Mouse (Mus musculus): Measurements from ENCODE around the gene Shc3.

Gene Shc3

DNA sequence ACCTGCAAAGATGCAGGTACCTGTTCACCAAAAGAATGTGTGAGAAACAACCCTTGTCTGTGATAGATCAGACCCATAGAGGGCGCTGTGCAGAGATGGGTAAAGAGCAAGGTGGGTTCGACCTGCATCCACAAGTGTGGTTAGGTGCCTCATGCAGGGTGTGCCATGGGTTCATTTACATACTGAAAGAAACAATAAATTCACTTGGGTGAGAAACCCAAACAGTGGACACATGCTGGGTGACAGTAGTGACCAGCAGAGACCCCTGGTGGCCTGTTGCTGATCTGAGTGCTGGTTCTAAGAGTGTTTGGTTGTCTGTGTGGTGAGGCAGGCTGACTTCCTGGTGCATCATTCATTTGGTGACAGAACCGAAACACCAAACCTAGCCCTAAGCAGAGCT is 155.8 kb downstream of the Shc3 start:
- DNase-seq: peak; percentile 41

DNA sequence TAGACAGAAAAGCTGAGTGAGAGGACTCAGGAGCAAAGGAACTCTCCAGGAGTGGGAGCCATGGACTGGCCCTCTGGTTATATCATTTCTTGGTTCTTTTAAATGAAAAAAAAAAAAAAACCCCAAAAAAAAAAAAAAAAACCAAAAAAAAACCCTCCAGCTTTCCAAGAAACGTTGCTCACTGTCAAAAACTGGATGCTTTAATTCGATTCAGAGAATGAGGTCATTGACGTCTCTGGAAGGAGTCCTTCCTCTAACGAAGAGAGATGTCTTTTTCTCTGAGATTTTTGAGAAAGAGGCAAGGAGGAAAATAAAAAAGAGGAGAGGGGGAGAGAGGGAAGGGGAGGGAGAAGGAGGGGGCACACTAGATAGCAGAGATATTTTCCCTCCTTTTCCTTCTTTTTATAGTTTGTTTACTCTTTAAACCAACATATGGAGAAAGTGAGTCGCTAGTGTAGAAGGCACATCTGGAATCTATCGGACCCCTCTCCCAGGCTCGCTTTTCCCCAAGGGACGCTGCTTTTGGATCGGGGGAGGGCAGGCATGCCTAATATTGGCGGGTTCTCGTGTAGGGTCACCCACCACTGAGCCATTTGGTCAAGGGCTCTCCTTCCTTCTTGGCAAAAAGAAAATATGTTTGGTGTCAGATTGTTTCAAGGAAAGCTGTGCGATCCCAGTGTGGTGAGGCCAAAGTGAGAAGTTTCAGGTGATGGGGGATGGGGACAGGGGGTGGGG is 157.4 kb downstream of the Shc3 start:
- DNase-seq: no peak

DNA sequence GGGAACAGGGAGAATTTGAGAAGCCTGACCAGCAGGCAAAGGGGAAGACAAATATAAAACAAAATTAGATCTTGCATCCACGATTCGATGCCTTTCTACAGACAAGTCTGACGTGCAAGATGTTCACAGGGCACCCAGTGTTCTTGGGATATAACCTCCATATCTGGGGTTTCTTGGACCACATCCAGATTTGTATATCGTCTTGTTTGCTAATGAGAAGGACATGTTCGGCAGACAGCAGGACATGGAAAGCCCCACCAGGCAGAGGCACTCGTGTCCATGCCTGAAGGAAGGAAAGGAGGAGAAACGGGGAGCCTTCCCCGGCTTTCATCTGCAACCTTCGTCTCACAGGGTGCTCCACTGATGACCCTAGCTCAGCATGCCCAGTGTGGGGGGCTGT is 158.0 kb downstream of the Shc3 start:
- DNase-seq: no peak

DNA sequence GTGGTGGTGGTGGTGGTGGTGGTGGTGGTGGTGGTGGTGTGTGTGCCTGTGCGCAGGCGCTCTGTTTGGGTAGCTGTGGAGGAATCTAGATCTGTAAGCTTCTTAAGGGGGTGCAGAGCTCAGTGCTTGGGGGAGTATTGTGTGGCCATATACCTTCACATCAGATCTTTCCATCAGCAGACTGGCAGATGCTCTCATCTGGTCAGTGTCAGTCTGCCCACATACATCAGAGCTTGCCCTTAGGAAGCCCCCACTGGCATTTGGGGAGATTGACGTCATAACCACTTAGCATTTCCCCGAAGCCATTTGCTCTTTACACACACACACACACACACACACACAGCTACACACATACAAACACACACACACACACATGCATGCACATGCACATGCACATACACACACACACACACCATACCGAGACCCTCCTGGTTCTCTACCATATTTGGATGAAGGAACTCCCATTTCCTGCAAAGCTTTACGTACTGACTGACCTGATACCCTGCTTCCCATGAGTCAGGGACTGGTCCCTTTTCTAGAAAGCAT is 159.2 kb downstream of the Shc3 start:
- no peak for DNase-seq

DNA sequence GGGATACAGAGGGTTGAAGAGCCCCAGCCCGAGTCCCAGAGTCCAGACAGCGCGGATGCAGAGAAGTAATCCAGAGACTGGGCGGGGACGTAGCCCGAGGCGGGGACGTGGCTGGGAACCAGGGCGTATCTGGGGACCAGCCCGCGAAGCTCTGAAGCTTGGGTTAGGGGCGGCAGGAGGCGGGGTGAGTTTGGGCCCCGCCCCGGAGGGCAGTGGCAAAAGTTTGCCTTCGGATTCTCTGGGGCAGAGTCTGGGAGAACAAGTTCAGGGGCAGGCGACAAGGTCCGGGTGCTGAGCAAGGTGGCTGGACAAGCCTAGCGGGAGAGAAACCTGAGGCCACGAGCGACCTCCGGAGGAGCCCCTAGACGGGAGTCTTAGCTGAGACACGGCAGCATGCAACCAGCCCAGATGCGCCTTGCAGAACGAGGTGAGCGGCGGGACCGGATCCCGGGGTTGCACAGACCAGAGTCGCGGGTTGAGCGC is 160.7 kb downstream of the Shc3 start, which contains the start of gene S1pr3:
S1pr3 (plus strand) TSS at position 121 of the 483 bp plus-strand sequence.
- peak; percentile 78 for DNase-seq

DNA sequence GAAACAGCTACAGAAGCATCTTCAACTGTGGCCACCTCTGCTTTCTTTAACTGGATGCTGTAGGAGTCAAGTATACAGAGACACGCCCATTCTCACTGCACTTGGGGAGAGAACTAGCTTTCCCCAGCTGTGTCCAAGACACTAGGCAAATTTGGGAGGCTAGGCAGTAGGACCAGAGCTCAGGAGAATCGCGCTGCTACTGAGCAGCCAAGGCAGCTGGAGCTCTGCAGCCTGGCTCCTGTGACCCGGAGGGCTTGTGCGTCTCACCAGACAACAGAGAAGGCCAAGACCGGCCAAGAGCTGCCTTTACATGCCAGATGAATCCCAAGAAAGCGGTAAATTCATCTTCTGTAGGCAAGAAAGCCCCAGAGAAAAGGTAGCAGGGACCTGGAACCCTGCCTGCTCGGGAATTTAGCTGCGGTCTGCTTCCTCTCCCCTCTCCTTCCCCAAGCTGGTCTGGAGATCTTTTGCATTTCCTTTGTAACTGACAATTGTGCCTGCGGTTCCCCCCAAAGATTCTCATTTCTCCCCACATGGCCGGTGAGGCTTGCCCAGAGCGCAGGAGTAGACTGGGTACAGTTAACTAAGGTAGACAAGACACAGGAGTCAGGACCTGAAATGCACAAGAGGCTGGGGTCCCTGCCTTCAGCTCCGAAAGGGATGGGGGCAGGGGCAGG is 161.5 kb downstream of the Shc3 start:
- DNase-seq: no peak

DNA sequence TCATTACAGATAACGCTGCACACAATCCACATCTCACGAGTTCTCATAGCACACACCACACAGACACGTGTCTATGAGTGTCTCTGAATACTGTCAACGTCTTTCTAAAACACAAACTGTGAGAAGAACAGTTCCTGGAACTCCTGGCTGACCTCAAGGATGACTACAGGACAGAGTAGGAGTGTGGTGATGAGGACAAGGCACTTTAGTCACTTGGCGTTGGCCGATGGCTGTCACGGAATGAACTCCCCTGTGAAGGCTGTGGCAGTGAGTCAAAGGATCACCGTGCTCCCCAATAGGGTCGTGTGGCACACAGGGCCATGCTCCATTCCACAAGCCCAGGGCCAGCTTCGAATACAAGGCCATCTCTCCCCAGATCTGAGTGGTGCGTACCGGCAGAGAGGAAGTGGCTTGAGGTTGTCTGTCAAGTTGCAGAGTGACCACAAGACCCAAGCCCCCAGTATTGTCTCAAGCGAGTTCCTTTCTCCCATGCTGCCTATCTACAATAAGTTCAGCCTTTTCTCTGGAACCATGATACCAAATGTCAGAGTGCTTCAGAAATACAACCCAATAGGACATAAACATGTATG is 163.4 kb downstream of the Shc3 start:
- no peak for DNase-seq

DNA sequence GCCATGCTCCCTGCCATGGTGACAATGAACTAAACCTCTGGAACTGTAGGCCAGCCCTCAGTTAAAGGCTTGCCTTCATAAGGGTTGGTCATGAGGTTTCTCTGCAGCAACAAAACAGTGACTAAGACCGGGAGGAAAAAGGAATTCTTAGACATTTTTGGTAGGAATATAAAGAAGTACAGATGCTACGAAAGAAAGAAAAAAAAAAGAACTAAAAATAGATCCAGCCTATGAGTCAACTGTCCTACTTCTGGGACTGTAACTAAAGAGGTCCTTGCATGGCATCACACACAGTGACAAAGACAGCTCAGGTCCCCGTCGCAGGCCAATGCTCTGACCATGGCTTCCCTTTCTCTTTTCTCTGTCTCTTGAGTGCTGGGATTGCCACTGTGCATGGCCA is 164.7 kb downstream of the Shc3 start:
- no peak for DNase-seq

DNA sequence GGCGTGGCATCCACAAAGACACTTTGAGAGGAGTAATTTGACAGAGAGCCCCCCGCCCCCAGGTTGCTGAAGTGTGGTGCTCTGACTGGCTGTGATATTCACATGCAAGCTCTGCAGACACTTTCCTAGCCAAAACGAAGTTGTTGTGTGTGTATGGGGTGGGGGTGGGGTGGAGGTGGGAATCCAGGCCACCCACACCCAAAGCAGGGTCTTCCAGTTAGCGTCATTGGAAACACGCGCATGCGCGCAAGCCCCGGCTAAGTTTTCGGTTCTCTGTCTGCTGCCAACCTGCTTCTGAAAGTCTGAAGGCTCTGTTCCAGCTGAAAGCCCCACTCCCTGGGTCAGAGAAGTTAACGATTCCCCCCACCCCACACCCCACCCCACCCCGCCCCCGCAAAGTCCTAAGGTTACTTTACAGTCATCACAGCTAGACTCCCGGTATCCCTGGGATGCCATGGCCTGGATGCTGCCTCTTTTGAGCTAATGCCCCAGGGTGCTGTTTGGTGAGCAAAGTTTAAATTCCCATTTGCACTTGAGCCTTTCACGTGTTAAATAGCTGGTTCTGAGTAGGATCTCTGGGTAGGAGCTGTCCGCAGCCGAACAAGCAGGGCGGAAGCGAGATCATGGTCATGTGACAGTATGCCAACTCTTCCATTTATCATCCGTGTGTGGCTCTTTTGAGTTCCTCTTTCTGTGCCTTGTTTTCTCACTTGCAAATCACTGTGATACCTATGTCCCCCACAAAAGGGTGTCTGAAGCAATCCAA is 168.3 kb downstream of the Shc3 start:
- DNase-seq: peak; percentile 60

DNA sequence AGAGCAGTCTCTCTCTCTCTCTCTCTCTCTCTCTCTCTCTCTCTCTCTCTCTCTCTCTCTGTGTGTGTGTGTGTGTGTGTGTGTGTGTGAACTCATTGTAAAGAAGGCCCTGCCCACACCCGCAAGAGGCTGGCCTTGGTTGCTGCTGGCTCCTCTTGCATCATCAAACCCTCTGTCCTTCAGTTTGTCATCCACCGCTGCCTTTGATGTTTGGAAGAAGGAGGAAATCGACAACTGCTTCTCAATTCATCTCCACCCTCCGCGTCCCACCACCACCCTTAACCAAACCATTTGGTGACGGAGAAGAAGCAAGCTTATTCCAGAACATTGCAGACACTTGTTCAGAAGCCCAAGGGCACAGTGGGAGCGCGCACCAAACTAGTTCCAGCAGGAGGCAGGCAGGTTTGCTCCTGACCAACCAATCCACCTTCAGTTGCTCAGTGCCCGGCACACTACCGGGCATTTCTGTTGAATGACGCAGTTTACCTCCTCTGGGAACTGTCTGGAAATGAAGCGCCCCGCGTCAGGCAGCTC is 169.0 kb downstream of the Shc3 start:
- DNase-seq: peak; percentile 63

DNA sequence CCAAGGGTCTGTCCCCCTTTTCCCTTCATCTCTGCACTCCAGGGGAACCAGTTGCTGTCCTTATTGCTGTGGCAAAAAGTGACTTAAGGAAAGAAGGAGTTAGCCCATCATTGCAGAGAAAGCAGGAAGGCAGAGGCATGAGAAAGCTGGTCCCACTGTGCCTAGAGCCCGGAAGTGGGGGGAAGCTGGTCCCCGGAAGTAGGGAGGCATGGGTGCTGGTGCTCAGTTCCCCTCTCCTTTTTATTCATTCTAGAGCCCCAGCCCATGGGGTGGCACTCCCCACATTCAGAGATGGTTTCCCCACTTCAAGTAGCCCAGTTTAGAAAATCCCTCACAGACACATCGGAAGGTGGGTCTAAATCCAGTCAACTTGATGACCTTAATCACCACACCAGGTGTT is 169.7 kb downstream of the Shc3 start:
- no peak for DNase-seq

DNA sequence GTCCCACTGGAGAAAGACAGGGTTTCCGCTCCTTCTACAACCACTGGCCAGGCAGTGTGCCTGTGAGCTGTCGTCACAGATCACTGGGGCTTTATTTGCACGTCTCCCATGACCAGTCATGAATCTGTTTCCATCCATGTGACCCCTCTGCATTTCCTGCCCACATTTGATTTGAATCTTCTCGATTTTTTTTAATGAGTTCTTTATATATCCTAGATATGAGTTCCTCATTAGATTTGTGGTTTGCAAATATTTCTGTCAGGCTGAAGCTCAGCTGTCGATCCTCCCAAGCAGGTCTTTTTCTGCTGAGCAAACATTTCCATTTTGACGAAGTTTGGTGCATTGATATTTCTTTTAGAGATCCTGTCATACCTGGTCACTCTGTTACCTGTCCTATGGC is 171.4 kb downstream of the Shc3 start:
- DNase-seq: no peak

DNA sequence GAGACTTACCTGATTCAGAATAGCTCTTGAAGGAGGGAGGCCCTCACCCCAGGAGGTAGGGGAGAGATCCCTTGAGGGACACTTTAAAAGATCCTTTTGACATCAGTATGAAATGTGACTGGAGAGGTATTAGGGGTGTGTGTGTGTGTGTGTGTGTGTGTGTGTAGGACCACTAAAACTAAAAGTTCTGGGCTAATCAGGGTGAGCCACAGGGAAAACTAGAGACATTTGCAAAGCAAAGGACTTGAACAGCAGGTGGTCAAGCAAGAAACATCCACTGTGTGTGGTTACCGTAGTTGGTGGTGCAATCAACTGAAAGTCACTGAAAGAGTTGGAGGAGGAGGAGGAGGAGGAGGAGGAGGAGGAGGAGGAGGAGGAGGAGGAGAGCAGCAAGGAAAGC is 177.0 kb downstream of the Shc3 start:
- DNase-seq: no peak

DNA sequence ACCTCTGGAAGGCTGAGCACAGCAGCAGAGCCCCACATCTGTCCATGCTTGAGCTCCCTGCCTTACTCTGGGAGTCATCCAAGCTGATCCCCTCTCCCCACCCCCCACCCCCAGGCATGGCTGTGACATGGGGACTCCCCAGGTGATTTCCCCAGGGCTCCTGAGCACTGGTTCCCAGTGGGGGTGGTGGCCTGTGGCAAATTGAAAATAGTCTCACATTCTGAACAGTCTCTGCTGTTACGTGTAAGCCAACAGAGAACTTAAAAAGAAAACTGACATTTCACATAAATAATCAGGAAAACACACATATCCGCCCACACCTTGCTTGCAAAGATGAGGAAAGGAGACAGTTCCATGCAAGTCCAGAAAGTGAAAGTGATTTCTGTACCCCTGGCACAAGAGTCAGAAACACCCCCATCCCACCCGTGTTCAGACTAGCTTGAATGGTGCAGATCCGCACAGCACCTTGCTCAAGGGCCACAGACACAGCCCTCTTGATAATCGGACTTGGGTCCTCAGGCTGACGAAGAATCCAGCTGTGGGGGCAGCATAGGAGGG is 177.8 kb downstream of the Shc3 start:
- DNase-seq: no peak

DNA sequence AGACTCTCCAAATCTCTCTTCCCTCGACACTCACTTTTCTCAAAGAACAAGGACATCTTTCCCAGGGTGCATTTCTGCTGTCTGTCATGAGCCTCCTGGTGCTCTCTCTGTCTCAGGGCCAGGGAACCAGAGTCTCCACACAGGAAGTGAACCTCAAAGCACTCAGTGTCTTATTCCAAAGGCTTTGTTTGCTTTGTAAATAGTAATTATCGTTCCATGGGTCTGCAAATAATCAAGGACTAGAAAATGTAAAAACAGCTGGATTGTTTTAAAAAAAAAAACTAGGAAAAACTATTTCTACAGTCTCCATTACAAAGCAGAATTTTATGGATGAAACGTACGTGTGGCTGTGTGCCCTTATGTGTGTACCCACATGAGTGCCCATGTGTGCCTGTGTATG is 178.8 kb downstream of the Shc3 start:
- peak; percentile 26 for DNase-seq

DNA sequence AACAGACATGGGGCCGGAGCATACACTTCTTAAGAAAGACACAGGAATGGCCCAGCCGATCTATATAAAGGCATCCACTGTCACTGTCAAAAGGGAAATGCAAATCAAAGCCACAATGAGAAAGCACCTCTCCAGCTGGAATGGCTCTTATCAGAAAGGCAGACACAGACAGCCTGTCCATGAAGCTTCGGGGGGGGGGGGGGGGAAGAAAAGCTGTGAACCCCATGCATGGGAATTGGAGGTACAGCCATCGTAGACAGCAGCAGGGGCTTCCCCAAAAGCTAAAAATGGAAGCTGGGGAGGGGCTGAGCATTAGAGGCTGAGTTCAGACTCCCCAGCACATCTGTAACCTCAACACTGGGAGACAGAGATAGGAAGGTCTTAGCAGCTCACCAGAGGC is 181.3 kb downstream of the Shc3 start:
- DNase-seq: no peak

DNA sequence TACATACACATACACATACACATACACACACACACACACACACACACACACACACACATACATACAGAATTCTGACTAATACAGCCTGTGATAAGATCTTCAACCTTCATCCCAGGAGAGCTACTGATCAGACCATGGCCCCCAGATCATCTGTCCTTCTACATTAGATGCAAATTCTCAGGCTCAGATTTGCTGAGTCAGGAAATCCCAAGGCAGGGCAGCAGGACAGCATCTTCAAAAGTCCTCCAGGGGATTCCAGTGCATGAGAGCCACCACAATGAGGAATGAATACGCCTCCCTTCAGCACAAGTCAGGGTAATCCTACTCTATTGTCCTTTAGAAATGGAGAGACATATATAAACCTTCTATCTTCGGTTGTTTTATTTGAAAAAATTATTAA is 184.3 kb downstream of the Shc3 start:
- no peak for DNase-seq

DNA sequence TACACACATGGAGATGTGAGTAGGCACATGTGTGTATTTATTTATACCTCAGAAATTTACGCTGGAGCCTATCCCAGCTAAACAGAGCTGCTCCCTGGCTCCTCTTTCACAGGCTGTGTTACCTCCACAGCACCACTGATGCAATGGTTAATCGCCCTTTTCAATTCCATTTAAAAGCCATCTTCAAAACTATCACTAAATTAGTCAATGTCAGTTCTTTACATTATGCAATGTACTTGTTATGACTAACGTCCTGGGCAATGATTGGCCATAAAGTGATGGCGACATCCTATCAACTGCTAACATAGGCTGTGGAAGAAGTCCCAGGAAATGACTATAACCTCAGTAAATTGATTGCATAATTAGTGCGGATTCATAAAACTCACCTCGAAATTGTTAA is 187.7 kb downstream of the Shc3 start:
- DNase-seq: no peak
